In genomic region chr17:47304463-47305199, GRCm38 (mm10) we compare ENCODE assay signal across 13 mouse cellular contexts.
DNase-seq lines count a peak whose midpoint lies in the region; ATAC-seq lines count a peak whose summit lies in the region.
"Had no signal": no experiment of that assay in that cellular context is flagged by ENCODE, and none has a peak within 500 bp of the region (broad histone marks: within the 10 kb centered on the region; RNA-seq: fewer than 3 reads in every experiment).

No protein-coding gene starts in this region.

- no peak for ATAC-seq in heart, embryonic 12.5 days (ENCODE audit: insufficient number of reproducible peaks, low FRiP score)
- ATAC-seq: forebrain, embryonic 16.5 days had no signal

- no peaks in the 10 kb centered on the region for H3K9me3 ChIP-seq in heart, embryonic 12.5 days (replicated peaks)
- H3K9me3 ChIP-seq: kidney, embryonic 15.5 days had no signal

- H3K4me1 ChIP-seq in heart, embryonic 12.5 days (replicated peaks) = peaks cover 17% of the 10 kb centered on the region

- 56% methylated on average over 8 of the region's 8 CpGs for WGBS in heart, embryonic 12.5 days

- peak; percentile 93 for DNase-seq in heart, adult 11 months
- peak; percentile 59 for DNase-seq in ovary, adult 18-20 months (ENCODE audit: low spot score)
- no peak for DNase-seq in ovary, postnatal 14 days (ENCODE audit: low spot score)
- peak; percentile 32 for DNase-seq in heart, postnatal 4 days
- peak; percentile 18 for DNase-seq in skeletal muscle tissue, adult 2 months (ENCODE audit: low read depth, low spot score)
- no peak for DNase-seq in urinary bladder, adult 2 months (ENCODE audit: low spot score)
- DNase-seq in kidney, adult 8-10 months = no peak
- DNase-seq: cerebellum, adult 11 months; lung, postnatal 36 days; thymus, postnatal 4 days had no signal

- H3K4me3 ChIP-seq in heart, embryonic 12.5 days = no peak overlapping the region
- H3K4me3 ChIP-seq: kidney, embryonic 15.5 days had no signal

- no peak overlapping the region for H3K4me2 ChIP-seq in heart, embryonic 12.5 days
- H3K4me2 ChIP-seq: kidney, embryonic 15.5 days had no signal

- no peak overlapping the region for H3K9ac ChIP-seq in heart, embryonic 12.5 days
- H3K9ac ChIP-seq: kidney, embryonic 15.5 days had no signal

- no peaks in the 10 kb centered on the region for H3K27me3 ChIP-seq in heart, embryonic 12.5 days (replicated peaks)
- H3K27me3 ChIP-seq: kidney, embryonic 15.5 days had no signal

- H3K27ac ChIP-seq in heart, embryonic 12.5 days (ENCODE audit: poor library complexity, severe bottlenecking) = no peak overlapping the region
- H3K27ac ChIP-seq: kidney, embryonic 15.5 days had no signal

- peaks cover 7% of the 10 kb centered on the region; the same call in 1 of the 2 replicates for H3K36me3 ChIP-seq in heart, embryonic 12.5 days

Comparison
In these comparisons a context has a peak if more than half of its experiments do, and no peak if none do; other contexts are left out.
1. DNase-seq: peak in heart, adult 11 months (single experiment), ovary, adult 18-20 months (single experiment), heart, postnatal 4 days (single experiment) and skeletal muscle tissue, adult 2 months (single experiment); none in ovary, postnatal 14 days (single experiment), urinary bladder, adult 2 months (single experiment) and kidney, adult 8-10 months (0 of 2).